Mouse (Mus musculus): Measurements from ENCODE around the gene Suox.

DNA sequence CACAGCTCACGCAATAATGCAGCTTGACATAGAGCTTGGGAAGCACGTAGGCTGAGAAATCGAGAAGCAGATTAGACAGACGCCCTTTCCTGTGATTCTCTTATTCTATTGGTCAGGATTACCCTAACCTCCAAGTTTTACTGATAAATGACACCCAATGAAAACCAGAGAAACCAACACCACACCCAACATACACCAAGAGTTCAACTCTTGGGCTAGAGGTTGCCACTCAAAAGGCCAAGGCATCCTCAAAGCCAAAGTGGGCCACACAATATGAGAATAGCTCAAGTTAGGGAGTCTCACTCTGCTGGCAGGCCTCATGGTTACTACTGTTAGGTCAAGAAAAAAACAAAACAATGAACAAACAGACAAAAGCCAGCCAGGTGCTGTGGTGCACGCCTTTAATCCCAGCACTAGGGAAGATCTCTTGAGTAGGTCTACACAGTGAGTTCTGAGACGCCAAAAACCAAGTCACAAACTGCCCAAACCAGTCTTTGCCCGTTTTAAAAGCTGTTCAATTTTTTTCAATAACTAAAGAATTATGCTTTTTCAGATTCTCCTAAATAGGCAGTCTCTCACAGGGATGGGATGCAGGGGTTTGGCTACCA lies 48.5 kb downstream of the Suox start:
- TF ChIP-seq CTCF (IDR thresholded peaks at IDR 0.05; ENCODE audit: low read depth) (no peak), EP300 (optimal IDR thresholded peaks at IDR 0.05) (no peak)
